Mouse (Mus musculus): ENCODE results near the gene Esrp2. TPM values are rescaled to one million over a fixed set of nuclear protein-coding genes. Genes with fewer than 3 reads are reported as not detected.

The Esrp2 gene
- polyA plus RNA-seq, 1 experiment, result not detected

DNA sequence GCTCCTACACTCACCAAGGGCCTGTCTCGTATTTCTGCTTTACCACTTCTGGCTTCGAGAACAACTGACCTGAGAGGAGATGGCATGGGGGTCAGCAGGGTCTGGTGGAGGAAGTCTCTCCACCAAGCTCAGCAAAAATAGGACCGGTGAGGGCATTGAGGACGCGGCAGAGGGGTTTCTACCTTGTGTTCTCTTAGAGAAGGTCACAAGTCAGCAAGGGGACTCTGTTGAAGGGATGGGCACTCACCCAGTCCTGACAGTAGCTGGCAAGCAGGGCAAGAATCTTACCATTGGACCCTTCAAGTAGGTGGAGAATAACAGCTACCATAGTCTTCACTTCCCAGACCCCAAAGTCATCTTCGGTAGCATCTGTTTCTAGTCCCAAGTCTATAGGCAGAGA is 2.8 kb downstream of the Esrp2 start:
- TF ChIP-seq GATA1 (IDR thresholded peaks at IDR 0.05; ENCODE audit: low read length), result no peak

DNA sequence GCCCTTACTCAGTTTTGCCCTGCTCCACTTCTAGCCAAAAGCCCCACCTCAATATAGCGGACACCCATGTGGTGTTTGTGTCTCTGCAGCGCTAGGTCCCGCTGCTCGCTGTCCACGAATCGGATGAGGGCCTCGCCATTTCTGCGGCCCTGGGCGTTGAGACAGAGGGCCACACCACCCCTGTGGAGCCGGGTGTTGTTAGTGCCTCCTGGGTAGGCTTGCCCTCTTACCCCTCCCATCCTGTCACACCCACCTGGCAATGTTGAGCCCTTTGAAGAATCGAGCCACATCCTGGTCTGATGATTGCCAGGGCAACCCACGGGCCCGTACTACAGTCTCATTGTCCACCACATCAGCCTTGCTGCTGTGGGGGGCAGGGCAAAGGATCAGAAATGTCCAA is 3.2 kb downstream of the Esrp2 start:
- no peak for TF ChIP-seq GATA1 (IDR thresholded peaks at IDR 0.05; ENCODE audit: low read length)

DNA sequence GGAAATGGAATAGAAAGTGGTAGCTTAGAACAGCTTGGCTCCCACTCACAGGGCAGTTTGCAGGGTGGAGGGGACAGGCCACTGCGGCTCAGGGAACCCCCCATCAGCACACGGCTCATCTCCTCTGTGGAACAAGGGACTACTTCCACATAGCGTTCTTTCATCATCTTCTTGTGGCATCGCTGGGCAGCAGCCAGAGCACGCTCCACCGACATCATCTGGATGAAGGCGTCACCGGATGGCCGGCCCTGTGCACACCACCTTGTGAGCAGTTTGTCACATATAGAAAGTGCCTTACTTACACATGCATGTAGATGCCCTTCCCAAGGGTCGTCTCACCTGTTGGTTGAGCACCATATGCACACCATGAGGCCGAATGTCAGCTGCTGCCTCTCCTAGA is 4.4 kb downstream of the Esrp2 start:
- no peak for TF ChIP-seq GATA1 (IDR thresholded peaks at IDR 0.05; ENCODE audit: low read length)

DNA sequence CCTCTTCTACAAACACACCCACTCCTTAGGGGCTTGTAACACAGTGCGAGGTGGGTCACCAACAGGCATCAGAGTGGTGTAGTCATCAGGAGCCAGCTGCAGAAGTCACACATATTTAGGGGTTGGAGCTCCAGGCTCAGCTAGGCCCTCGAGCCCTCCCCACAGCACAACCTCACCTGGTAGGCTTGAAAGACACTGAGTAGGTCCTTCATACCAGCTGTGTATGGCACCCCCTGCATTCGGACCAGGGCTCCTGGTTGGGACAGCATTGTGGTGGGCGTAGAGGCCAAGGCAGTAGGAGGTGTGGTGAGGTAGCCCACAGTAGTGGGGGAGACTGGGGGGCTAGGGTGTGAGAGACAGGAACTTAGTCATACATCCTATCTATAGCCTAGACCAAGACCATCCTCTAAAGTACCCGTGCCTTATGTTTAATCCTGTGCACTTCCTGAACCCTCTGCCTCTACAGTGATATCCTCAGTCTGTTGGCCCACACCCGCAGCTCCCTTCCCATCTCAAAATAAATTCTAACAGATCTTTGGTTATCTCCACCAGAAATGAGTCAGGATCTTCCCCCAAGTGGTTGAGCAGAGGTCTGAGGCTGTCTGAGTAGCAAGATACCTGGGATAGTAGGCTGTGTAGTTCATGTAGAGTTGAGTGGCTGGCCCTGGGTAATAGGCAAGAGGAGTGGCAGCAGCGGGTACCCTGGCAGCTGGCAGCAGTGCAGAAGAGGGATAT is 5.1 kb downstream of the Esrp2 start:
- TF ChIP-seq GATA1 (IDR thresholded peaks at IDR 0.05; ENCODE audit: low read length), result peak; percentile 19

DNA sequence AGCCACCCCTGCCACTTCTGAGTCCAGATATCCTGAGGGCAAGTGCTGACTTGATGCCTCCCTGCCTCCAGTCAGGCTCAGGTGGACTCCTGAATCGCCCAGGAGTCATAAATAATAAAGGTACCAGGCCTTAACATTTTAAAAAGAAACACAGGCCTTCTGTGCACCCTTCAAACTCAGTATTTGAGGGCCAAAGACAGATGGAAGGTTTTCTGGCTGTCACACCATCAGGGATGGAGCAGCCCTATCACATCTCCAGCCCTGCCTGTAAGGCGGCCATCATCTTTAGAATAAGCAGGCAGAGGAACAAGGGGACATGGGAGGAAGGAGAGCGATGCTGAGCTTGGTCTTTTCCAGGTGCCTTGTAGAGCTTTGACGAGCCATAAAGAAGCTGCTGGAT is 5.8 kb downstream of the Esrp2 start:
- no peak for TF ChIP-seq GATA1 (IDR thresholded peaks at IDR 0.05; ENCODE audit: low read length)

DNA sequence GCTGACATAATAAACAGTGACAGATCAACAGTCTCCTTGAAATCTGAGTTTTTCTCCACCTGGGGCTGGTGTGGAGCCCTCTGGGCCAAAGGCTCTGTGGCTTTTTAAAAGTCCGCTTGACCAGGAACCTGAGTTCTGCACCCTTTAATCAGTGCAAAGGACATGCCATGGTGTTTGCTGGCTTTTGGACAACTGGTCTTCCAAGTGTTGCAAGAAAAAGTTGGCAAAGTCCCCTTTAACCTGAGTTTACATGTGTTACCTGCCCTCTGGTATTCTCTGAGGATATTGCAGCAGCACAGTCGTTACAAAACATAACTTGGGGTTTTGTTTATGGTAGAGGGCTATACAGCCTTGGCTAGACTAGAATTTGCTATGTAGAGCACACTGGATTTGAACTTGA is 6.3 kb downstream of the Esrp2 start:
- TF ChIP-seq GATA1 (IDR thresholded peaks at IDR 0.05; ENCODE audit: low read length), result no peak

DNA sequence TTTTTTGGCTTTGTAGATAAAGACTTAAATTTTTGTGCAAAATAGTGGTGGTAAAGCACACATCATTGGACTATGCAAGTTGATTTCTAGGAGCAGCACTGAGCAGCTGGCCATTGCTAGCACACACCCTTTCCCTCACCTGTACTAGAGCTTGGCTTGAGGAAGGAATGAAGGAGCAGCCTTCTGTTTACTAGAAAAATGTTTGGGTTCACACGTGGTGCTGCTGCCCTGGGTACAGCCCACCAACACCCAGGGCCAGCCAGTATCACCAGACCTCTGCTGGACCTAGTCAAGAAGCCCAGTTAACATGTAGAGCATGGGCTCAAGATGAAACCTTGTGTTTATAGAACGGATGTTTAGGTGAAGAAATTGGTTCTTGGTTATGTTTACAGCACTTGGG is 6.8 kb downstream of the Esrp2 start:
- TF ChIP-seq GATA1 (IDR thresholded peaks at IDR 0.05; ENCODE audit: low read length), result no peak

DNA sequence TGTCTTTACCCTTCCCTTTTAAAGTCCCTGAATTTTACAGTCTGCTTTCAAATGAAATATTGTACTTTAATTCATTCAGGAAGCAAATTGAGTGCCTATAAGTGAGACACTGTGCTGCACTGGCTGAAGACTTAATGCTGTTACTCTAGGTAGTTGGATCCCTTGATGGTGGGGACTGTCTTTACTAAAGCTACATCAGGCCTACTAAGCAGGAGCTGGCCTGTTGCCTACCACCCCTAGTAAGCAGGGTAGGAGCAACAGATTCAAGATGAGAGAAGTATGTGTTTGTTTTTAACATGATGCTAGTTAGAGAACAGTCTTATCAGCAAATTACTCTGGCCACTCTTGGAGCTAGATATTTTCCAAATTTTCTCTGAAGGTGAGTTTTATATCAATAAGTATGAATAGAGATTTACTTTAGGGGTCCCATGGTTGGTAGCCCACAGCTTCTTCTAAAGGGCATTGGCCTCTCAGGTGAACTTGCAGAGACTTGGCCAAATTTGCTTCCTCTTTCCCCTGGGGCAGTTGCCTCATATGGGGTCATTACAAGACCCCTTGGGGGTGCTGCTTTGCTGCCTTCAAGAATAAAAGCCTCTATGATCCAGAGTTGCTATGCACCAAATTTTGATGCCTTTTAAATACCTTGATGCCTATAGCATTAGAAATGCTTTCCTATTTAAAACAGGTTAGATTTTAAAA is 7.4 kb downstream of the Esrp2 start:
- TF ChIP-seq GATA1 (IDR thresholded peaks at IDR 0.05; ENCODE audit: low read length), result no peak

DNA sequence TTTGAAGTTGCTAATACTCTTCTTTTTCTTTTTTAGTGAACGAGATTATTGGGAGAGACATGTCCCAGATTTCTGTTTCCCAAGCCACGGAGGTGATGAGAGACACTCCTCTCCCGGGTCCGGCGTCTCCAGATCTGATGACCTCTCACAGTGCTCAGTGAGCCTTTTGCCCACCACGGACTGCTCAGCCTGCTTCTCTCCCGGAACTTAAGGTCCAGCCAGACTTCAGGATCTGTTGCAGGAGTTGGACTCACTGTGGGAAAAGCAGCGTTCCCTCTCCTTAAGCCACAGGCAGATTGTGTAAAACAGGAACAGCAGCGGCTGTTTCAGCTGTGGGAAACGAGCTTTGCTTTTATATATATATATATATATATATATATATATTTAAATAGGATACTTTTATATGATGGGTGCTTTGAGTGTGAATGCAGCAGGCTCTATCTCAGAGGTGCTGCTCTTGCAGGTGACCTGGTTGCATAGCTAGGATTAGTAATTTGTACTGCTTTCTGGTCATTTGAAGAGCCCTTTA is 8.8 kb downstream of the Esrp2 start:
- no peak for TF ChIP-seq GATA1 (IDR thresholded peaks at IDR 0.05; ENCODE audit: low read length)

DNA sequence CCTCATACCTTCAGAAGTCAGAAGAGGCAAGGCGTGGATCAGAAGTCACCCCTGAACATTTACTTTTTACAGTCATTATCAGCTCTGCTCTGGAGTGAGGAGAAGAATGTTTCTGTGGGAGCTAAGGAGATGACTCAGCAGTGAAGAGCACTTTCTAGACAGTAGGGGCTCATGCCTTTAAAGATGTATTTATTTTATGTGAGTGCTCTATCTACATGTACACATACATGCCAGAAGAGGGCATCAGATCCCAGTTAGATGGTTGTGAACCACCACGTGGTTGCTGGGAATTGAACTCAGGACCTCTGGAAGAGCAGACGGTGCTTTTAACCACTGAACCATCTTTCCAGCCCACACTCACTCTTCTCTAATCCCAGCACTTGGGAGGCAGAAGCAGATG is 9.7 kb downstream of the Esrp2 start:
- TF ChIP-seq GATA1 (IDR thresholded peaks at IDR 0.05; ENCODE audit: low read length), result no peak

DNA sequence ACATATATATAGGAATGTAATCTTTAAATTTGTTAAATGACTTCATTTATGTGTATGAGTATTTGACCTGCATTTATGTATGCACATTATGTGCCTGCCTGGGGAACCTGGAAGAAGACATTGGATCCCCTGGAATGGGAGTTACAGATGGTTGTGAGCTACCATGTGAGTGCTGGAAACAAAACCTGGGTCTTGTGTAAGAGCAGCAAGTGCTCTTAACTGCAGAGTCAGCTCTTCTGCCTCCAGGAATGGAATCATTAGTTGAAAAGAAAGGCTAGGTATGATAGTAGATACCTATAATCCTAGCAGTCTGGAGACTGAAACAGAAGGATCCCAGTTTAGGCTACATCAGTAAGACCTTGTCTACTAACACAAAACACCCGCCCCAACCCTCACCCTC is 10.7 kb downstream of the Esrp2 start:
- TF ChIP-seq GATA1 (IDR thresholded peaks at IDR 0.05; ENCODE audit: low read length), result no peak

DNA sequence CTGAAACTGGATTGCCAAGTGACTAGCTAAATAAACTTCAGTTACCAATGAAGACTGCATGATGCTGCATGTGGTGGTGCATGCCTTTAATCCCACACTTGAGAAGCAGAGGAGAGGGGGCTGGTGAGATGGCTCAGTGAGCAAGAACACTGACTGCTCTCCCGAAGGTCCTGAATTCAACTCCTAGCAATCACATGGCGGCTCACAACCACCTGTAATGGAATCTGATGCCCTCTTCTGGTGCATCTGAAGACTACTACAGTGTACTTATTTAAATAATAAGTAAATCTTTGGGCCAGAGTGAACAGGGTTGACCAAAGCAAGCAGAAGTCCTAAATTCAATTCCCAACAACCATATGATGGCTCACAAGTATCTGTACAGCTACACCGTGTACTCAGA is 13.3 kb downstream of the Esrp2 start:
- no peak for TF ChIP-seq GATA1 (IDR thresholded peaks at IDR 0.05; ENCODE audit: low read length)

DNA sequence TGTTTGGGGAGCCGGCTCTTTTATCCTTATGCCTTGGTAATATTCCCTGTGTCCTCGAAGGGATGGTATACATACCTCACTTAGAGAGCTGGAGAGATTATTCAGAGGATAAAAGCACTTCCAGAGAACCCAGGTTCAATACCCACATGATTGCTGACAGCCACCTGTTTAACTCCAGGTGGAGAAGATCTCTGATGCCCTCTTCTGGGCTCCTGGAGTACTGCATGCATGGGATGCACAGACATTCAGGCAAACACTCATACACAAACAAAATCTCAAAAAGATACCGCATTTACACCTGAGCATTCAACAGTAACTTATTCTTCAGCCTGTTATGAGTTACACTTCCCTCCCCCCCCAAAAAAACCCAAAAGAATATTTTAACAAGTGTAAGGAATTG is 20.9 kb downstream of the Esrp2 start:
- TF ChIP-seq GATA1 (IDR thresholded peaks at IDR 0.05; ENCODE audit: low read length), result no peak

DNA sequence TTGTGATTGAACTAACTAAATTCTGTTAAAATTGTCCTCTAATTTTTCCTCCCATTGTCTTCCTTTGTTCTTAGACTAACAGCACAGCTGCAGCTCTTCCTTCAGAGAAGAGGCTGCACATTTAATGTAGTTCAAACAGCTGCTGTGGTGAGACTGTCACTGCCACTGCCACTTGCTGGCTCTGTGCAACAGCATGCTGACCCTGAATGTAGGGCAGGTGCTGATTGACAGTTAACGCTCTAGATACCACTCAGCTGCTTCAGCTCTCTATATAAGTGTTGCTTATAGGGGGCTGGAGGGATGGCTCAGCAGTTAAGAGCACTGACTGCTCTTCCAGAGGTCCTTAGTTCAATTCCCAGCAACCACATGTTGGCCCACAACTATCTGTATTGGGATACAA is 24.3 kb downstream of the Esrp2 start:
- TF ChIP-seq GATA1 (IDR thresholded peaks at IDR 0.05; ENCODE audit: low read length), result no peak

DNA sequence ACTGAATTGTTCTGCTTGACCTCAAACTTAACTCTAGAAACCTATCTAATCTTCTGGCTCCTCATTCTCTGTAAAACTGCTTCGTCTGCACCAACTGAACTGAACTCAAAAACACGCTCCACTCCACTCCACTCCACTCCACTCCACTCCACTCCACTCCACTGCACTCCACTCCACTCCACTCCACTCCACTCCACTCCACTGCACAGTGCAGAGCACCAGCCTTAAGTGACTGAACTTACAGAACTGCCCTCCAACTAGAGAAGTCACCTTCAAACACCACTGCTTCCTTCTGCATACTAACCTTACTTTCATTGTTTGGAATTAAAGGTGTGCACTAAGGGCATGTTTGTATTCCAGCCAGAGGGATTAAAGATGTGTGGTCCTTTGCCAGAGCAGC is 24.7 kb downstream of the Esrp2 start:
- TF ChIP-seq GATA1 (IDR thresholded peaks at IDR 0.05; ENCODE audit: low read length), result no peak

DNA sequence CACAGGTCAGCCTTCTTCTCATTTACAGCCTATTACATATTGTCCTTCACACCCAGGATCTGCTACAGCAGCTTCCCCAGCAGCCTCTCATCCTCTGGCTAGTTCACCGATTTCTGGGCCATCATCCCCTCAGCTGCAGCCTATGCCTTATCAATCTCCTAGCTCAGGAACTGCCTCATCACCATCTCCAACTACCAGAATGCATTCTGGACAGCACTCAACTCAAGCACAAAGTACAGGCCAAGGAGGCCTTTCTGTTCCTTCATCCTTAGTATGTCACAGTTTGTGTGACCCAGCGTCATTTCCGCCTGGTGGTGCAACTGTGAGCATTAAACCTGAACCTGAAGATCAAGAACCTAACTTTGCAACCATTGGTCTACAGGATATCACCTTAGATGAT is 28.0 kb downstream of the Esrp2 start:
- no peak for TF ChIP-seq GATA1 (IDR thresholded peaks at IDR 0.05; ENCODE audit: low read length)

DNA sequence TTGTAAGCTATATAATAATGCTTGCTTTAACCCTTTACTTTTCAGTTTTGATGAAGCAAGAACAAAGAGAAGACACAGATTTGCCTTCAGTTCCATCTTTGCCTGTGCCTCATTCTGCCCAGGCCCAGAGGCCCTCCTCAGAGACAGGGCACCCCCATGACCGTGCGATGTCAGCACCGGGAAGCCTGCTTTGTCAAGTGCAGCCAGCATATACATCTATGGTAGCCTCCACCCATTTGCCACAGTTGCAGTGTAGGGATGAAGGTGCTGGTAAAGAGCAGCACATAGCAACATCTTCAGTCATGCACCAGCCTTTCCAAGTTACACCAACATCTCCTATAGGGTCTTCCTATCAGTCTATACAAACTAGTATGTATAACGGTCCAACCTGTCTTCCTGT is 28.7 kb downstream of the Esrp2 start:
- TF ChIP-seq GATA1 (IDR thresholded peaks at IDR 0.05; ENCODE audit: low read length), result no peak
